Mouse (Mus musculus): Measurements from ENCODE around the gene Trim47.

The Trim47 gene

DNA sequence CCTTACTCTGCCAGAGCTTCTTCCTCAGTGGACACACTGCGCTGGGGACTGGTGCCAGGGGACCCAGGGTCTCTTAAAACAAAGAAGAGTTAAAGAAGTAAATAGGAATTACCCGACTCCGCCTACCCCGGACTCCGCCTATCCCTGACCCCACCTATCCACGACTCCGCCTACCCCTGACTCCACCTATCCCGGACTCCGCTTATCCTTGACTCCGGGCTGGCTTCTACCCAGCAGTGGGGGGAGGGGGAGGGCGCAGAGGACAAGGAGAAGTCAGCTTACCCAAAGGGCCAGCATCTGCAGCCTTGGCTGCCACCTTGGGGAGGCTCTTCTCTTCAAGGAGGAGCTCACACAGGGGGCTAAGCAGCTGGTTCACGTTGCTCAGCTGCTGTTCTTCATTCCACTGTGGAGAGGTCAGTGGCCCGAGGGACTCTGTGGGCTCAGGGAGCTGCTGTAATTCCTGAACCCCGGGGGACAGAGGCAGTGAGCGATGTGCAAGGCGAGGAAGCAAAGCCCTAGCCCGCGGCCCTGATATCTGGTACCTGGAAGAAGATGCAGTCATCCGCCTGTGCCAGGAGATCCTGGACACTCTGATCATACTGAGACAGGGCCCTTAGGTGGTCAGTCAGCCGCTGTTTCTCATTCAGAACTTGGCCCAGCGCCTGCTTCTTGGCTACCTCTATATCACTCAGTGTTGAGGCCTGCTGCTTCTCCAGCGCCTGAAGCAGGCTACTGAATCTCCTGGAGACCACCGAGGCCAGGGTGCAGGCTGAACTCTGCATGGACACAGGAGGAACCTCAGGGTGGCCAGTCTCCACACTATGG, at the start of gene Trim47:
Gene Trim47, minus strand, starts transcription at position 55 of the 825 bp plus-strand sequence.
- peak; percentile 87 to 90 for DNase-seq

DNA sequence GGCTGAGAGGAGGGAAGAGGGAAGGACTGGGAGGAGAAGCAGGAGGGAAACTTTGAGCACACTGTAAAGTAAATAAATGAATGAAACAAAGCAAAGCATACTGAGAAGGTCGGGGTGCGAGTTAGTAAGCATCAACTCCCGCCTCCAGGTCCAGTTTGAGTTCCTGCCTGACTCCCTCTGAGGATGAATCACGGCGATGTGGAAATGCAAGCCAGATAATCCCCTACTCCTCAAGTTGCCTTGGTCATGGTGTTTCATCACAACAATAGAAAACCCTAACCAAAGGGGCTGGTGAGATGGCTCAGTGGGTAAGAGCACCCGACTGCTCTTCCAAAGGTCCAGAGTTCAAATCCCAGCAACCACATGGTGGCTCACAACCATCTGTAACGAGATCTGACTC, 49.0 kb upstream of the Trim47 start:
- DNase-seq = no peak

DNA sequence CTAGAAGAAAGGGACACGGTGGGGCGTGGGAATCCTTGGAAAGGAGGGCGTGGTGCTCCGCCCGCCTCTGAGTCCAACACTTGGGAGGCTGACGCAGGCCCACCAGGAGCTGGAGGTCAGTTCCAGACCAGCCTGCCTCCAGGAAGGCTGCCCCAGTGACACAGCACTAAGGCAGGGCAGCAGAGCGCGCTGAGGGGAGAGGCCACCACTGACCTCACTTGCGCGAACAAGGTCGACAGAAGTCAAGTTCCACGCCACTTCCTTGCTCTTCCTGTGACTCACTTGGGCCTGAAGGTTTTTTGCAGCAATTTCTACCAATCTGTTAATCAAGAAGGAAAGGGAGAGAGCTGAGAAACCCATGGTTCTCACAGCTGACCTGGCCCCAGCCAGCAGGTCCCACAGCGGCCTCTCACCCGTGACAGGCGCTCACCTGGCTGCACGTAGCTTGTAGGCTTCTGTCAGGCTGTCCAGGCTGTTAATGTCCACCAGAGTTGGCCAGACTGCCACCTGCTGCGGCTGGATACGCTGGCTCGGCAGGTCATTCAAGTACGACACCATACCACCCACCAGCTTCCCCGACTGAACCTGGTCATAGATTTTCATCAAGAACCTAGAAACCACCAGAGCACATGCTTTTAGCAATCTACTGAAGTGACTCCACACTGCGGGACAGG, 47.9 kb upstream of the Trim47 start:
- DNase-seq = peak; percentile 77 to 78

DNA sequence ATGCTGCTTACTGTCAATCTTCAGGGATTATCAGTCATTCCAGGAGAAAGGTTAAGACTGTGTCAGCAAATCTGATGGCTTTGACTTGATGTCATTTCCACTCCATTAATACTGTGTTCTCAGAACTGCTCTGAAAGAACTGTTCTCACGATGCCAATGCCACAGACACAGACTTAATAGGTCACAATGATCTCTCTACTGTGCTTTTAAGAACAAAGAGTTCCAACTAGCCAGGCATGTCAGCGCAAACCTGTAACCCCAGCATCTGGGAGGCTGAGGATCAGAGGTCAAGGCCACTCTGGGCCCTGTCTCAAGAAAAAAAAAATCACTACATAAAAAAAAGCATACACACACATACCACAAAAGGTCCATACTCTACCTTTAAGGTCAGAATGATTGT, 44.9 kb upstream of the Trim47 start:
- DNase-seq = peak in 1 of 2 experiments; percentile 61

DNA sequence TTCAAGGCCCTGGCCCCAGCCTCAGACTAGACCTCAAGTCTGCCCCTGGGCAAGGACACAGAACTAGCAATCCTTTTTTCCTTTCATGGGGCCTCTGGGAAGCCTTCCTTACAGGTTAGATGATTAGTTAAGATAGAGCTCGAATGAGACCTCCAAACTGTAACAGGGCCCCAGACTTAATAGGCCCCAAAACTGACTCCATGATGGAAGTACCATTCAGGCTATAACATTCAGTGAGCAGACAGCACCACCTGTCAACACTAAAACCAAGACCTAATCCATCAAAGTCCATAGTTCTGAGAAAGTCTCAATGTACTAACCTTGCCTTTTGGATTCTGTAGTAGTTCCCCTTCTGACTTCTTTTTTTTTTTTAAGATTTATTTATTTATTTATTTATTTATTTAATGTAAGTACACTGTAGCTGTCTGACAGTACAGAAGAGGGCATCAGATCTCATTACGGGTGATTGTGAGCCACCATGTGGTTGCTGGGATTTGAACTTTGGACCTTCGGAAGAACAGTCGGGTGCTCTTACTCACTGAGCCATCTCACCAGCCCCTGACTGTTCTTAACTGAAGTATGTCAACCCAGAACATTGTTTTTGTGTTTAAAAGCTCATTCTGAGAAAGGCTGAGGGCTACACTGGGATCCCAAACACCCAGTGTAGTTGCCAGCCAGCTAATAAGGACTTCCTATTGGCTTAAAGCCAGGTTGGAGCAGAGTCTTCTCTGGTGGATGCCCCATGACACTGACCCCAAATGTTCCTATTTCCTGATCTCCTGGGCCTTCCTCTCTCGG, 43.2 kb upstream of the Trim47 start:
- DNase-seq = peak; percentile 52 to 62

DNA sequence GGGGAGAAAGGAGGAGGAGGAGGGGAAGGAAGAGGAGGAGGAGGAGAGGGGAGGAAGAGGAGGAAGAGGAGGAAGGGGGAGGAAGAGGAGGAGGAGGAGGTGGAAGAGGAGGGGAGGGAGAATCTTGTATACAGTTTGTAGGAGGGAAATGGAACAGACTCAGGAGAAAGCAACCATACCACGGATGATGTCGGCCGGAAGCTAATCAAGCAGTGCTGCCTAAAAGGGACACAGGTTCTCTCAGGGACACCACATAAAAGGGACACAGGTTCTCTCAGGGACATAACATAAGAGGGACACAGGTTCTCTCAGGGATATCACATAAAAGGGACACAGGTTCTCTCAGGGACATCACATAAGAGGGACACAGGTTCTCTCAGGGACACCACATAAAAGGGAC, 42.2 kb upstream of the Trim47 start:
- DNase-seq = no peak

DNA sequence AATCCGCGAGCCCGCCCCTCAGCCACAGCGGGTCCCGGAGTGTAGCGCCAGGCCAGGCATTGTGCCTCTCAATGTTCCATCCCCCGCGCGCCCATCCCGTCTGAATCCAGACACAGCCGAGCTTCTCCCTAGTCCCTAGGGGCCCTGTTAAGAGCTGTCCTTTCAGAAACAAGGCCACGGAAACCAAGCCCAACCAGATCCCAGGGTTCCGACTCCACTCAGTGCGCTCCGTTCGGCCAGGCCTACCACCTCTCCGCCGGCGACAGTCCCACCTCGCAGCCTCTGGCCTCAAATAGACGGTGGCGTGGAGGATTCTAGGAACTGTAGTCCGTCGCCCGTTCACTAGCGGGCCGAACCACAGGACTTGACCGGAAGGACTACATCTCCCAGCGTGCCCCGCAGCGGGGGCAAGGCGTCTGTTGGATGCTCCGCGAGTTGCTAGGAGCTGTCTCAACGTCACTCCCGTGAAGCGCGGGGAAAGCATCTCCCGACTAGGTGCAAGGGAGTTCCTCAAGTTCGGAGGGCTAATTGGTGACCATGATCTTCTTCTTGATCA, 41.0 kb upstream of the Trim47 start, which contains the start of gene Fbf1:
Gene Fbf1, minus strand, starts transcription at position 283 of the 556 bp plus-strand sequence.
- peak; percentile 94 for DNase-seq

DNA sequence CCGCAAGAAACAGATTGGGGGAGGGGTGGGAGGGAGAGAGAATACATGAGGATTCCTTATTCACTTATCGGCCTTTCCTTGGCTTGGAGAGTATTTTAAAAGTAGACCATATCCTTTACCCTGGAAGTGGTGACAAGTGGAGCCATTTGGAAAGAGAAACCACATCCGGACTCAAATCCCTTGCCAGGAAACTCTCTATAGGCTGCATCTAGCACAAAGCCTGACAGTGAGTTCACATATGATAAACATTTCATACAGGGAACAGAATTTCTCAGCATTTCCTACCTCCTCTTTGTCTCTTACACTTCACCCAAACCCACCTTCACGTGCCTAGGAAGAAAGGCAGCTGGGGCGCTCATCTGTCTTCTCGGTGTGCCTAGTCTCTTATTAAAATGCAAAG, 40.2 kb upstream of the Trim47 start:
- DNase-seq = no peak

DNA sequence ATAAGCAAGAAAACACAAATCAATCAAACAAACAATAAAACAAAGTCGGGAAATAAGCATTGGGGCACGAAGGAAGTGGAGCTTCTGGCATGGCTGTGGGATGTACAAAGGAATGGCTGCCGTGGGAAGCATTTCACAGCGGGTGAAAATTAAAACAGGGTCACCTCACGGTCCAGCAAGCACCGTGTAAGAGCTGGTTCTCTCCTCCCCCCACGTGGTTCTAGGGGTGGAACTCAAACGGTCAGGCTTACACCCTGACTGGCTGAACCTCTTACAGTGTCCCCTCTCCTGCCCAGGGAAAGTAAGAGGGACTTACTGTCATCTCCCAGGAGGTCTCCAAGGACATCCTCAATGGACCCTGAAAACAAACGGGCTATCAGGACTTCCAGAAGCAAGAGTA, 36.0 kb upstream of the Trim47 start:
- DNase-seq = peak; percentile 55

DNA sequence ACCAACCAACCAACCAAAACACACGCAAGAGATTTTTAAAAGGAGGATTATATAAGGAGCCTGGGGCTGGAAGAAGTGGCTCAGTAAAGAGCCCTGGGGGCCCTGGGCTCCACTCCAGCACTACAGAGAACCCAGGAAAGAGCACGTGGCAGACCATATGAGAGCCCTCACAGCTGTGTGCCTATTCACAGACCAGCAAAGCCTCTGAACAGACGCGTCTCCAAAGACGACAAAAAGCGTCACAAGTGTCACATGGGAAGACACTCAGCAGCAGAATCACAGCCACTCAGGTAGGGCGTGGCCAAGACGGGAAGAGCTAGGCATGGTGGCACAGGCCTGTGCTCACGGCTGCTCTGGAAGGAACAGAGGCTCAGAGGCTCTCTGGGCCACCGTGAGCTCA, 35.1 kb upstream of the Trim47 start:
- DNase-seq = no peak

DNA sequence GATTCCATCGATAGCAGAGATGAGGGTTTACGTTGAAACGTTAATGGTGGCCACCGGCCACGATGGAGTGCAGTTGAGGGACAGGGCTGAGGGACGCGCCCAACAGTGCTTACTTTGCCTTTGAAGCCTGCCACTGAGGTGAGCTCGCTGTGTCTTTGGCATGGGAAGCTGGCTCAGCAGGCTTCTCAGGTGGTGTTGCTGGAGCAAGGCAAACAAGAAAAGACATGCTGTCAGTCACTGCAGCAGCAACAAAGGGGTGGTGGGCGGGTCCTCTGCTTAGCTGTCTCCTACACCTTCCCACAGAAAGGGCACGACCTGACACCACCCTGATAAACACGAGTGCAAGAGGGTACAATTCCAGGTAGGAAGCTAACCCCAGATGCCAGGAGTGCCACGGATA, 34.3 kb upstream of the Trim47 start:
- no peak for DNase-seq

DNA sequence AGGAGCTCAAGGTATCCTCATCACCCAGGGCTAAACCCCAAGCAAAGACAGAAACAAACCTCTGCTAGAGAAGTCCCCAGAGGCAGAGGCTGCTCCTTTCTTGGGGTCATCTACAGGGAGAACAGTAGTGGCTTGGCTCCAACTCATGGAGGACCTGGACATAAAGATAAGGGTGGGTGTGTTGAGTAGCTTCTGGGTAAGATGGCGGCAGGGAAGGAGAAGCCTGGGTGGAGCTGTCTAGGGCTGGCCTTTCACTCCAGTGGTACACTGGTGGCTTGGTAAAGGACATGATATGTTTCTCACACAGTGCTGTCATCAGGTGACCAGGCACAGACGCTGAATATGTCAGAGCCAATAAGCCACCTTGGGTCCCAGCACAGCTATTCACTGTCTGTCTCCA, 23.9 kb upstream of the Trim47 start:
- DNase-seq = no peak

DNA sequence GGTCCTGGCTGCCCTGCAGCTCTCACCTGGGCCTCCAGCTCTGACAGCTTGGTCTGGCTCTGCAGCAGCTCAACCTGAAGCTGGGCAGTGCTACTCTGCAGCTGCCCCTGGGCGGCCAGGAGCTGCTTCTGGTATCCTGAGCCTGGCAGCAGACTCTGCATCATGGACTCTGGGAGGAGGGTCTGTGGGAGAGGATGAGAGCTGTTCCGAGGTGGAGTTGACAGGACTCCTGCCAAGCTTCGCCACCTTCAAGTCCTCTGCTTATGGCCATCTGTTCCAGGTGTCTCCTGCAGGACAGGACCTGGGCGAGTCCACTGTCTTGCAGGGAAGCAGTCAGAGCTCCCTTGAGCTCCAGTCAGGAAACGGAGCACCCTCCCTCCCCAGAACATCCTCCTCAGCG, 22.3 kb upstream of the Trim47 start:
- no peak for DNase-seq

DNA sequence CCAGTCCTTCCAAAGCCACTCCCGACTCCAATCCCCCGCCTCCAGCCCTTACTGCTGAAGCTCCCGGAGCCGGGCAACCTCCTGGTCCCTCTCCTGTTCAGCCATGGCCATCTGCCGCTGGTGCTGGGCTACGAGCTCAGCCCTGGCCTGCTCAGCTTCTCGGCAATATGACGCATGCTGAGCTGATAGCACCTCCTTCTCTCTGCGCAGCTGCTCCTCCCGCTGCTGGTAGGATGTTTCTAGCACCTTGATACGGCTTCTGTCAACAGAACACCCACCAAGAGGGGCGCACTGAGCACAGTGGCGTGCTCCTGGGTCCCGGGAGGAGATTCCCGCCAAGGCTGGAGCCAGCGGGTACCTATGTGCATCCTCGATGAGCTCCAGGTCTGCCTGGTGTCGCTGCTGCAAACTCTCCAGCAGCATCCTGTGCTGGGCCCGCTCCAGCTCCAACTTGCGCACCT, 21.8 kb upstream of the Trim47 start:
- DNase-seq = no peak

DNA sequence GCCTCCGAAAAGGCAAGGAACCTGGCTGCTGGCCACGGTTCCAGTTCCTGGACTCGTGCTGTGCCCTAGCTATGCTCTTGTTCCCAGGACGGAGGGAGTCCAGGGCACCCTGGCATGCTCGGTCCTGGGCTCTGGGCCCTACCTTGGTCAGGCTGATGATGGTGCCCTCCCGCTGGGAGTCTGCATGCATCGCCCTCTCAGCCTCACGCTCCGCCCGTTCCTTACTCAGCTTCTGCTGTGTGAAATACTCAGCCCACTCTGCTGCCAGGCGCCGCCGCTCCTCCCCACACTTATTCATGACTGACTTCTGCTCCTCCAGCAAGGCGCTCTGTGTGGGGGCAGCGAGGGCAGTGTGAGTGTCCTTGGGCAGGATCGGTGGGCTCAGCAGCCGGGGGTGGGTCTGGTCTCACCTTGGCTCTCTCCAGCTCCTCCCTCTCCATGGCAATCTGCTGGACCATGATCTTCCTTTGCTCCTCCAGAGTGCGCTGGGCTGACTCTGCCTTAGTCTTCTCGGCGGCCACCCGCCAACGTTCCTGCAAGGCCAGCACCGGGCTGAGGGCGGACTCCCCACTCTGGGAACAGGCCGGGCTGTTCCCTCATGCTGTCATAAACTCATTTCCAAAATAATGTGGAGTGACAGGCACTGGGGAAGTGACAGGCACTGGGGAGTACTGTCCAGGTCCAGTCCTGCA, 19.4 kb upstream of the Trim47 start:
- peak; percentile 74 to 81 for DNase-seq

DNA sequence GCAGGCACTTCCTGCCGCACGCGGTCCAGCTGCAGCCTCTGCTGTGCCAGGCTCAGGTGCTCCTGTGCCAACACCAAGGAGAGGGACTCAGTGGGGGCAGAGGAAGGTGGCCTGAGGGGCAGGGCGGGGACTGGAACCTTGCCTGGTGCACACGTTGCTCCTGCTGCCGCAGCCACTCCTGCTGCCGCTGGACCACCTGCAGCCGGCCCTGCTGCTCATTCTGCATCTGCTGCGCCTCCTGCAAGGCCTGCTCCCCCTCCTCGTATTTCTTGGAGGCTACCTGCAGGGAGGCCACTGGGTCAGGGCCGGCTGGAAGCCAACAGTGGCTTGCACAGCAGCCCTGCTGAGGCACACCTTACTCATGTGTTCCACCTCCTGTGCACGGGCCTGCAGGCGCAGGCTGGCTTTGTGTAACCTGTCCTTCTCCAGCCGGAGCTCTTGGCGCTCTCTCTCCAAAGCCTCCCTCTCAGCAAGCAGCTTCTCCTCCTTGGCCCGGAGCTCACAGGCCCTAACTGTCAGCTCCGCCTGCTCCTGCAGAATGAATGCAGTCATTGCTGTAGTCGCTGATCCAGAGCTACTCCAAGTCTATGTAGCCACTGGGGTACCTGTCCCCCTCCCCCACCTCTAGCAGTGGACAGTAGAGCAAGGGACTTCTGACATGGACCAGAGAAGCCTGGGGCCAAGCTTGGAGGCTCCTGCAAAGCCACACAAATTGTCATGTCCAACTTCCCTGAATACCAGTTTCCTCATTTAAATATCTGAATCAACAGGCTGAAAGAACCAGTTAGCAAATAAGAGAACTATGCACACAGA, 18.7 kb upstream of the Trim47 start:
- DNase-seq = peak in 1 of 2 experiments; percentile 36

DNA sequence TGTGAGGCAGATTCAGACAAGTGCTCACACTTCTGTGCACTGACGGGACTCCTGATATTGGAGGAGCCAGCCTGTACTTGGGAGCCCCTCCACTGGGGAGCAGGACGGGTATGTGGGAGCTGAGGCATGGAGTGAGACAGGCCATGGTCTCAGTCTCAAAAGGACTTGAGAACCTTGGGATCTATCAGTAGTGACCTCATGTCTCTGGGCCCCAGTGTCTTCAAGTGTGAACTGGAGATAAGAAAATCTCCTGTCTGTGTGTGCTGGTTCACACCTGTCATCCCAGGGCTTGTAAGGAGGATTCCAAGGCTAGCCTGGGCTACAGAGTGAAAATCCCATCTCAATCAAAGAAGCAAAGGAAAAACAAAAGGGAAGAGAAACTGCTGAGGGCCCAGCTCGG, 16.5 kb upstream of the Trim47 start:
- no peak for DNase-seq

DNA sequence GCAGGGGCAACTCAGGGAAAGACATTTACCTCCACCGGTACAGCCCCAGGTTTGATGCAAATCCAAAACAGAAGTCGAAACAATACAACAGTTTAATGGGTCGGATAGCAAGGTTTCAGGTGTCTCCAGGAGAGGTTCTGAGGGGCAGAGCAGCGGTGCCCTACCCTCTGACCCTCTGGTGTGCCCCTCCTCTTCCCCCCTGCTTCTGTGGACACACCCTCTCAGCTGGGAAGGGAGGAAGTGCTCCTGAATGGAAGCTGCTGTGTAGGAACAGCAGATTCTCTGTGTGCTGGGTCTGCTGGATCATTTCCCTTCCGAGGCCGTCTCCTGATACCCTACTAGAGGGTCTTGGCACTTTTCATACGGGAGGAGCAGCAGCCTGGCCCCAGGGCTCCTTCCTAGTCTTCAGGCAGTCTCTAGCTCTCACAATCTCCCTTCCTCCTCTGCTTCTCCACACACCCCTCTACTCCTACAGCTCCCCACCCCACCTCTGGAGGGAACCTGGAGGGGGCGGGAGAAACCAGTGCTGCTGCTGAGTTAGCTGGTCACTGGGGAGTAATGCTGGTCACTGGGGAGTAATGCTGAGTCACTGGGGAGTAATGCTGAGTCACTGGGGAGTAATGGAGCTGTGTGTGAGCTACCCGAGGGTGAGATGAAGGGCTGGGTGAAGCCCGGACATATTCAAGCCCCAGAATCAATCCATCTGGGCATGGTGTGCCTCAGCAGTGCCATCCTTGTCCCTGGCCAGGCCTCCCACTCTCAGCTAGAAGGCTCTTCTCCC, 15.4 kb upstream of the Trim47 start:
- no peak for DNase-seq

DNA sequence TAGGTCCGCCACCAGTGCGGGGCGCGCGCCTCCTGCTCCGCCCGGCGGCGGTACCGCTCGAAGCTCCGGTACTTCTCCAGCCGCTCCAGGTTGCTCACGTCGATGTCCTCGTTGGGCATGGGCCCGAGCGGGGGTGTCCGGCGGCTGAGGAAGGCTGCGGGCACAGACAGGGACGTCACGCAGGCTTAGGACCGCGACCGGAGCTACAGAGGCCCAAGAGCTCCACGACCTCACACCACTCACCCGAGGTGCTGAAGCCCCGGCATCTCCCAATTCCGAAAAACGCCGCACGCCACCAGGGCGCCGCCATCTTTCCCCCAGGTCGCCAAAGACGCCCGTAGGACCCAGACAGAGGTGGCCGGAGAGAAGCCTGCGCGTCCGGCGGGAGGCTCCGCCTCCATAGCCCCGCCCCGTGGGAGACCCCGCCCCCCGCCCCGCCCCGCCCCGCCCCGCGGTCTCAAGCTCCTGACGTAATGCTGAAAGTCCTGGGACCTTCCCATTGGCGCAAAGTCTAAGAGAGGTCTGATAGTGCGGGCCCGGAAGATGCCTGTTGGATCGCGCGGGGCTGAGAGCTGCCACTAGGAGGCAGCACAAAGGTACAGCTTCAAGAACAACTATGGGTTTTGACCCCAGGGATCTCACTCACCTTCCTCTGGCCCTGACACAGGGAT, 11.6 kb upstream of the Trim47 start, which contains the start of gene Mrpl38:
Gene Mrpl38, minus strand, starts transcription at position 401 of the 671 bp plus-strand sequence.
- DNase-seq = peak; percentile 91 to 92

DNA sequence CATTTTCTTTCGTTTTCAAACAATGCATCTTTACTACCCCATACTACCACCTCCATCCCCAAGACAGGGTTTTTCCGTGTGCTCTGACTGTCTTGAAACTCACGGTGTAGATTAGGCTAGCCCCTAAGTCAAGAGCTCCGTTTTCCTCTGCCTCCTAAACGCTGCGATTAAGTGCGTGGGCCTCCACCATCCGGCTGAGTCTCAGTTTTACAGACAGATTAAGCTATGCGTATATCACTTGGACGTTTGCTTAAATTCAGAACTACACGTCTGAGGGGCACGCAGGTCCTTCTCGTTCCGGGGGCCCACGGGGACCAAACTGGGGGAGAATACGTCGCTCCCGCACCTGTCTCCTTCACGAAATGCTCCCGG, 11.1 kb upstream of the Trim47 start:
- no peak for DNase-seq
